Mouse (Mus musculus) gastrocnemius, adult 2 months (tissue): Measurements from ENCODE around the gene Gm20388. TPM values are rescaled to one million over a fixed set of nuclear protein-coding genes. Genes with fewer than 3 reads are reported as not detected.

Source experiments
- DNase-seq: peaks from one replicate; pipeline ENCODE4 v3.0.0; 2022
- H3K27ac ChIP-seq: fragments of 200-600 bp; 2 replicates; pipeline ENCODE4 v1.8.1; 2022; ENCODE audit warnings: mild to moderate bottlenecking
- H3K4me3 ChIP-seq: fragments of 200-600 bp; 2 replicates; pipeline ENCODE4 v1.8.1; 2022; ENCODE audit warnings: mild to moderate bottlenecking, moderate library complexity
- CTCF ChIP-seq: fragments of 200-600 bp; IDR thresholded peaks from 2 replicates; pipeline ENCODE4 v1.8.1; 2022; ENCODE audit warnings: antibody characterized with exemption, mild to moderate bottlenecking, moderate library complexity
- intact Hi-C: fragments of 180-260 bp; cut with DNase I; formaldehyde crosslinking; loops from one replicate; pipeline ENCODE4 v1.15.1; 2025
- total RNA-seq, 2 experiments: library from RNA; stranded (reverse); gene quantifications; 2 replicates each; pipeline ENCODE4 v1.2.3; 2021

Gm20388 gene
- total RNA-seq, 2 experiments from 2014 or later: 6.1 to 15.0 TPM

- TF ChIP-seq CTCF: peak; percentile 76
- H3K4me3 ChIP-seq: no peak overlapping the region
- DNase-seq: peak; percentile 48
- peak overlapping the region; percentile 67 for H3K27ac ChIP-seq
- intact Hi-C loops: no loop called here
These were observed 2023.9 kb downstream of the Gm20388 start for GRCm38 (mm10) chr8:121934506-121934905.

GRCm38 (mm10) chr8:121934923-121935322, 2024.3 kb downstream of the Gm20388 start:
- no peak for TF ChIP-seq CTCF
- H3K27ac ChIP-seq: peak overlapping the region; percentile 67
- intact Hi-C loops: no loop called here
- no peak for DNase-seq
- H3K4me3 ChIP-seq: no peak overlapping the region

GRCm38 (mm10) chr8:121935341-121936294, 2025.0 kb downstream of the Gm20388 start:
- peak; percentile 59 for DNase-seq
- Histone ChIP-seq H3K4me3 (no peak overlapping the region), H3K27ac (peak overlapping the region; percentile 67)
- peak; percentile 25; the same call in 1 of the 2 replicates for TF ChIP-seq CTCF
- intact Hi-C loops: no loop called here

- intact Hi-C loops: no loop called here
- peak overlapping the region; percentile 67 for H3K27ac ChIP-seq
- DNase-seq: peak; percentile 77
- TF ChIP-seq CTCF: no peak
- H3K4me3 ChIP-seq: no peak overlapping the region
These were observed 2025.8 kb downstream of the Gm20388 start for GRCm38 (mm10) chr8:121936391-121936790.

- intact Hi-C loops: no loop called here
- no peak for DNase-seq
- Histone ChIP-seq H3K27ac (no peak overlapping the region), H3K4me3 (no peak overlapping the region)
- TF ChIP-seq CTCF: no peak
These were observed 2028.1 kb downstream of the Gm20388 start for GRCm38 (mm10) chr8:121938732-121939131.

- Histone ChIP-seq H3K27ac (peak overlapping the region; percentile 87), H3K4me3 (no peak overlapping the region)
- intact Hi-C loops: no loop called here
- no peak for TF ChIP-seq CTCF
- no peak for DNase-seq
These were observed 2032.5 kb downstream of the Gm20388 start for GRCm38 (mm10) chr8:121943057-121943540.

- peak overlapping the region; percentile 87 for H3K27ac ChIP-seq
- intact Hi-C loops: no loop called here
- TF ChIP-seq CTCF: no peak
- H3K4me3 ChIP-seq: no peak overlapping the region
- peak; percentile 85 for DNase-seq
These were observed 2033.1 kb downstream of the Gm20388 start for GRCm38 (mm10) chr8:121943716-121944115.

- no peak for TF ChIP-seq CTCF
- Histone ChIP-seq H3K27ac (peak within 1 kb of the TSS; percentile 87), H3K4me3 (no peak within 1 kb of the TSS)
- intact Hi-C loops: no loop called here
- DNase-seq: no peak
These were observed 2034.2 kb downstream of the Gm20388 start, which contains the start of gene Car5a for GRCm38 (mm10) chr8:121944831-121945230. Car5a (minus strand) TSS chr8:121944904.

GRCm38 (mm10) chr8:121946351-121946750, 2035.7 kb downstream of the Gm20388 start:
- H3K4me3 ChIP-seq: no peak overlapping the region
- H3K27ac ChIP-seq: no peak overlapping the region
- no peak for TF ChIP-seq CTCF
- no peak for DNase-seq
- intact Hi-C loops: no loop called here

GRCm38 (mm10) chr8:121947047-121947752, 2036.6 kb downstream of the Gm20388 start:
- Histone ChIP-seq H3K27ac (peak overlapping the region; percentile 78), H3K4me3 (peak overlapping the region; percentile 60)
- intact Hi-C loops: no loop called here
- DNase-seq: no peak
- TF ChIP-seq CTCF: no peak

- Histone ChIP-seq H3K4me3 (peak overlapping the region; percentile 60), H3K27ac (peak overlapping the region; percentile 78)
- intact Hi-C loops: no loop called here
- no peak for TF ChIP-seq CTCF
- DNase-seq: peak; percentile 89
These were observed 2037.1 kb downstream of the Gm20388 start for GRCm38 (mm10) chr8:121947753-121948141.

- intact Hi-C loops: no loop called here
- H3K27ac ChIP-seq: peak overlapping the region; percentile 78
- TF ChIP-seq CTCF: no peak
- DNase-seq: no peak
- H3K4me3 ChIP-seq: peak overlapping the region; percentile 60
These were observed 2037.9 kb downstream of the Gm20388 start for GRCm38 (mm10) chr8:121948321-121949145.
